Mouse (Mus musculus) granulocyte monocyte progenitor cell, adult 5-6 weeks (primary cell): Measurements from ENCODE around the gene Dlgap4. TPM values are rescaled to one million over a fixed set of nuclear protein-coding genes. Genes with fewer than 3 reads are reported as not detected.

Experiments
- ATAC-seq: replicated peaks from 2 replicates; pipeline ENCODE4 v1.8.0; 2016; ENCODE audit warnings: mild to moderate bottlenecking, moderate TSS enrichment, inconsistent platforms; ENCODE audit not compliant: poor library complexity, severe bottlenecking
- total RNA-seq, 2 experiments: library from RNA; stranded (forward) in 1 of 2; stranded (reverse) in 1 of 2; fragments of 200-712, 200-1000 nt in 1 of 2; fragments of >200 nt in 1 of 2; fragmentation: Nextera tagmentation in 1 of 2; gene quantifications; 2 replicates each; pipeline ENCODE4 v1.2.3; 2014 to 2017

Gene Dlgap4
- total RNA-seq, 2 experiments from 2014 or later, result 3.7 to 21.3 TPM

DNA sequence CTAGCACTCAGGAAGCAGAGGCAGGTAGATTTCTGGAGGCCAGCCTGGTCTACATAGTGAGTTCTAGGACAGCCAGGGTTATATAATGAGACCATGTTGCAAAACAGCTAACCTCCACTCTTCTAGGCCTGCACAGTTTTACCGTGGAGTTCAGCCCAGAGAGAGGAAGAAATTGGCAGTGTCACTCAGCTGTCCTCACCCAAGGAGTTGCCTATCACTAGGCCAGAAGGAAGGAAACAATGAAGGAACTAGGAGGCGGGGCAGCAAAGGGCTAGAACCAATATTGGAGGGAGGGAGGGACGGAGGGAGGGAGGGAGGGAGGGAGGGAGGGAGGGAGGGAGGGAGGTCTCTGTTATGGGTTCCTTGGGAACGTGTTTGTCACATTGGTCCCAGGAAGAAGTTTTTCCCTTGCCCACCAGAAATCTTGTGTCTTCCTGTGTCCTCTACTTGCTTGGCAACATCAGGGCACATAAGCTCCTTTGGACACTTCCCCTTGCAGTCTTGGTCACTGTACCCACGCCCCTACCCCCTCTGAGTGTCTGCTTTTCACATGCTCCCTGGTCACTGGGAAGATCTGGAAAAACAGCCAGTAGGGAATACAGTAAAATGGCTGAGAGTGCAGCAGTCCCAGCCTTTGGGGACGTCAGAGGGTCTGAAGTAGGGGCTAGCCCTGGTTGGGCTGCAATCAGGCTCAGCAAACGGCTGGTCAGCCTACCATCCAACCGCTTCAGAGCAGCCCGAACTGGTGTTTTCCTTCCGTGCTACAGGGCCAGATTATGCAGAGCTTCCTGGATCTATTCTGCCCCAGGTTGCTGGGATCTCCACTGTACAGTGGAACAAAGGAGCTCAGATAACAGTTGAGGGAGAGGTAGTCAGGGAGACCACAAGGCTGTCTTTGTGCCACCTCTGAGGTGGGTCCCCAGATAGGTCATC, 116.3 kb downstream of the Dlgap4 start:
- ATAC-seq, result peak; percentile 74

DNA sequence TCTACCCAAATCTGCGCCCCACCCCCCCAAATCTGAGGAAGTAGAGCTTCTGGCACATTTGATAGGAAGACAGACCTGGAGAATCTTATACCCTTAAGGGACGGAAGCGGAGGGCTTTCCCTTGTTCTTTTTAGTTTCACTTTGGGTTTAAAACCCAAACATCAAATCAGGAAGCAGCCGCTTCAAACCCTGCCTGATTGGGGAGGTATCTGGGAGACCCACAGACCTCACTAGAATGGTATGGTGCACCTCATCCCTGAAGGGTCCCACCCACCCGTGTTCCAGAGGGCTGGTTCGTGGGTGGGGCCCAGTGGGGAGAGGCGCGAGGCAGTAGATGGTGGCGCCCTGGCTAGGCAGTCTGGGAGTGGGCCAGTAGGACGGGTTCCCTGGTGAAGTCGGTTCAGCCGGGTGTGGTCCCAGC, 117.0 kb downstream of the Dlgap4 start:
- ATAC-seq, result peak; percentile 55

GRCm38 (mm10) chr2:156731592-156731991, 118.1 kb downstream of the Dlgap4 start:
- ATAC-seq, result no peak

GRCm38 (mm10) chr2:156732109-156732508, 118.6 kb downstream of the Dlgap4 start:
- no peak for ATAC-seq

- no peak for ATAC-seq
These were observed 122.3 kb downstream of the Dlgap4 start for GRCm38 (mm10) chr2:156735761-156736335.

GRCm38 (mm10) chr2:156736846-156737245, 123.3 kb downstream of the Dlgap4 start:
- ATAC-seq, result no peak

GRCm38 (mm10) chr2:156737976-156738375, 124.5 kb downstream of the Dlgap4 start:
- ATAC-seq, result no peak

- ATAC-seq, result no peak
These were observed 127.8 kb downstream of the Dlgap4 start for GRCm38 (mm10) chr2:156741265-156741664.

- ATAC-seq, result no peak
These were observed 128.5 kb downstream of the Dlgap4 start for GRCm38 (mm10) chr2:156741998-156742397.

- ATAC-seq, result no peak
These were observed 129.7 kb downstream of the Dlgap4 start for GRCm38 (mm10) chr2:156743248-156743647.

DNA sequence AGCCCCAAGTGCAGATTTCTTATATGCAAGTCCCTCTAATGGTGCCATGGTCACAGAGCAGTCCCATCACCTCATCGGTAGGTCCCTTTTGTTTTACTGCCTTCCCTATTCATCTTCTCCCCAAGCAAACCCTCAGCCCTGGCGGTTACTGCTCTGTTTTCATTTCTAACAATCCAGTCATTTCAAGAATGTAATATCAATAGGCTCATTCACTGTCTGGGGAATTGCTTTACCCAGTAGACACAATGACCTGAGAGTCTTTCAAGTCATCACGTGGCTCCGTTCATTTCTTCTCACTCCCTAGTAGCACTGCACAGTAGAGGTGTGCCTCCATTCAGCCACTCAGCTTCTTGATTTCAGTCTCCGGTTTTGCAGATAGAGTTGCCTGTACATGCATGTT, 130.9 kb downstream of the Dlgap4 start:
- no peak for ATAC-seq

- ATAC-seq, result no peak
These were observed 133.8 kb downstream of the Dlgap4 start for GRCm38 (mm10) chr2:156747315-156747714.

DNA sequence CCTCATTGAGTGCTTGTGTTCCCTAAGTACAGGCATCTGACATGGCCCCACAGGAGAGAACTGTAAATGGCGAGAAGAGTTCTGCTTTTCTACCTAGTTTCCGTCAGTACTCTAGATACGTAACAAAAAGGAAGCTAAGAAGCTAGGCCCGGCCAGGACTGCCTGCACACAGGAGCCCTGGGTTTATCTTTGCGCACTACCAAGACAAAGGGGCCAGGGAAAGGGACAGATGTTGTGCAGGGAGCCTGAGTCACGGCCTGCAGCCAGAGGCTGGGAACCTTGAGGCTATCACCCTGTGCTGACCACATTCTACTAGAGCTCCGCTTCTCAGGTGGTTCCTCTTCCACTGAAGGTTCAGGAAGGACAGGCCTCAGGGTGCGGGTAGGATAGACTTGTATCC, 136.2 kb downstream of the Dlgap4 start:
- ATAC-seq, result no peak; the same call in 1 of the 2 replicates

DNA sequence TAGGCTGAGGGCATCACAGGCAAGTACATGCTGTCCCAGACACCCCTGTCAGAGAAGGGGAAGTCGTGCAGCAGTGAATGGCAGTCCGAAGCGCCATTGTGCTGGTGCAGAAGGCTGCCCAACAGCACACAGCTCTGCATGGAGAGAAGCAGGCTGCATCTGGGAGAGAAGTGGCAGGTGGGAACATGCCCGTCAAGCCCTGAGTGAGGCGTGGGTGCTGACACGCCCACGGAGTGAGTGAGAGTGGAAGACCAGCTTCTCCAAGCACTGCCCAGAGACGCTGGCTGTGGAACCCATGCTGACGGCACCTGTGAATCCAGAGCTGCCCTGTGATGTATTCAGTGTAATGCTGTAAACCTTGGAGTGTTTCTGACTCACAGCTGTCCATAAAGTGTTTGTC, 143.4 kb downstream of the Dlgap4 start:
- ATAC-seq, result no peak

GRCm38 (mm10) chr2:156760843-156761505, 147.5 kb downstream of the Dlgap4 start:
- no peak for ATAC-seq

GRCm38 (mm10) chr2:156761521-156762278, 148.2 kb downstream of the Dlgap4 start:
- ATAC-seq, result no peak

- ATAC-seq, result no peak
These were observed 149.0 kb downstream of the Dlgap4 start for GRCm38 (mm10) chr2:156762499-156762898.

GRCm38 (mm10) chr2:156763101-156763500, 149.6 kb downstream of the Dlgap4 start:
- no peak for ATAC-seq

DNA sequence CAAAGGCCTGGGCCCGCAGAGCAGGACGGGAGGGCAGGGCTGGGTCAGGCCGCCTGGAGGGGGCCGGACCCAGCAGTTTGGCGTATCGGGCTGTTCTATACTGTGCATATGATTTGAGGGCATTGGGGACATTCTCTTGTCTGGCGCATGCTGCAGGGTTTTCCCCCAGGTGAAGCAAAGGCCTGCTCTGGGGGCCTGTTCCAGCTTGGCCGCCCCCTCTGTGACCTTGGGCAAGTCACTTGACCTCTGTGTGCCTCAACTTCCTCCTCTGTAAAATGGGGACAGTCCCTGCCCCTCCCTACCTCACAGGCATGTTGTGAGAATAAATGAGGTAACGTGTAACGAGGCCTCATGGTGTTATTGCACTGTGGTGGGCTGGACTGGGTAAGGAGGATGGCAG, 150.5 kb downstream of the Dlgap4 start:
- no peak for ATAC-seq

GRCm38 (mm10) chr2:156764747-156765146, 151.2 kb downstream of the Dlgap4 start:
- no peak for ATAC-seq
